Mouse (Mus musculus): ENCODE results near the gene Grik4.
"Not testable (repeated sequence)": the region's sequence is repeated elsewhere in the genome, so short reads cannot be mapped to it uniquely, and the experiment has no call there.

Gene Grik4

DNA sequence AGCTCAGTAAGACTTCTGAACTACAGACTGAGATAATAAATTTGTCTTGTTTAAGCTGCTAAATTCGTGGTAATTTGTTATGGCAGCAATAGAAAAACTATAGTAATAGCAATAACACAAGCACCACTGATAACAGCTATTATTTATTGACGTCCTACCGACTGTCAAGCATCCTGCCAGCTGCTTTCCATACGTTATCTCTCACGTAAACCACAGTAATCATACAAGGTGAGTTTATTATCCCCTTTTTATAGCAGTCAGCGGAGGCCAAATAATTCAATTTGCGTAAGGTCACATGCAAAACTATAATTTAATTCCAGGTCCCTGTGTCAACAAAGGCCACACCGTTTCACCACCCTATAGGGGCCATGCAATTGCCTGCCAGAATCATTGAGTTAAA, 147.0 kb downstream of the Grik4 start:
- no peak for DNase-seq

DNA sequence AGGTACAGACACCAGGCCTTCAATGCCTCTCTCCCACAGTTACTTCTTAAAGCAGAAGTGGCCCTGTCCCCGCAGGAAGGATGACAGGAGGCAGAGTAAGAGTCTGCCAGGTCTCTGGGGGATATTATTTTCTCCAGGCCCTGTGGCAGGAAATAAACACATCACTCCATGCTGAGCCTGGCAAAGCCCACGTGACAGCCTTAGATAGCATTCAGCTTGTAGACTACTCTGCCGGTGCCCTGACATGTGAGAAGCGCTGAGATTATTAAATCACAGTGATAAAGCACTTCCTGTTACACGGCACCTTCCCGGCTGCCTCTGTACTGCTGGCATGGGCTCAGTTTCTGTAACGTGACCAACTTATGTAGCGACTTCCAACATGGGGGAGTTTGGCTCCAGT, 148.4 kb downstream of the Grik4 start:
- no peak for DNase-seq

GRCm38 (mm10) chr9:42794006-42794405, 150.3 kb downstream of the Grik4 start:
- no peak for DNase-seq

GRCm38 (mm10) chr9:42793581-42793980, 150.7 kb downstream of the Grik4 start:
- DNase-seq = no peak

- DNase-seq = no peak
Observed at GRCm38 (mm10) chr9:42792381-42792780, 151.9 kb downstream of the Grik4 start.

- DNase-seq = no peak
Observed at GRCm38 (mm10) chr9:42791779-42792178, 152.5 kb downstream of the Grik4 start.

DNA sequence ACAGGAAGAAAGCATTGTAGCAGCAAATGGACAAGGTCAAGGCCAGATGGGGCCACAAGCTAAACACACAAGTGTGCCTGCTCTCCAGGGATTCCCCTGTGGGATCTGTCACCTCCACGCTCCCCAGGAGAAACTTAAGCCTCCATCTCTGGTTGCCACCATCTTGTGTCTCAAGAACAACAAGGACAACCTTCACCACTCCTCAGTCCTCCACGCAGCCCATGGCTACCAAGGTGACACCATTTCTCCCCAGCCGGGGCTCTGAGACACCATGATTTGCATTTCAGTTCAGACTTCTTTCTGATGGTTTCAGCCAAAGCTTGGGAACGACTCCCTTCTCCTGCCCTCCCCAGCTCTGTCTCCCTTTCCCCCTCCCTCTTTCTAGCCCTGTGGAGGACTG, 152.9 kb downstream of the Grik4 start:
- DNase-seq = no peak

- DNase-seq = peak; percentile 28
Observed at GRCm38 (mm10) chr9:42788471-42788870, 155.8 kb downstream of the Grik4 start.

DNA sequence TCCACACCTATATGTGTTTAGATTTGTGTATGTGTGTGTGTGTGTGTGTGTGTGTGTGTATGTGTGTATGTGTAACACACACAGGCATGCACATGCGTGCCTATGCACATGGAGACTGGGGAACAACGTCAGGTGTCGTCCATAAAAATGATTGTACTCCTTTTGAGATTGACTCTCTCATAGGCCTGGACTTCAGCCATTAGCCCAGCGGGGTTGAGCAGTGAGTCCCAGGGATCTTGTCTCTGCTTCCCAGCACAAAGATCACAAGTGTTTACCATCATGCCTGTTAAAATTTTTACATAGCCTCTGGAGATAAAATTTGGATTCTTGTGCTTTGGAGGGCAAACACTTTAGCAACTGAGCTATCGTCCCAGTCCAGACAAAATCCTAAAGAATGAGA, 157.4 kb downstream of the Grik4 start:
- no peak for DNase-seq

DNA sequence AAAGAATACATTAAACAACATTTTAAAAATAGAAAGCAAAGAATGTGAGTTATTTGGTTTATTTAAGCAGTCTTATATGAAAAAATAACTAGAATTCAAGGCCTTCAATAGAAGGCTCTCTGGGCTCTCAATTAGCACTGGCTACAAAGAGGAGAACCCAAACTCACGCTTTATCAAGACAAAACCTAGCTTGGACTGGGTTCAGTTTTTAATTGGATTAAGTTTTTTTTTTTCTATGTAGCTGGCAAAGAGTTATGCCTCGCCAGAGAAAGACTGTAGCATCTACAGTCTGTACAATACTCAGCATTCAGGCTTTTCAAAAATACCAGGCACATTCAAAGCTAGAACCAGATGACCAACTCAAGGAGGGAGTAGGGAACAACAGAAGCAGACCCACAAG, 158.0 kb downstream of the Grik4 start:
- DNase-seq = no peak

DNA sequence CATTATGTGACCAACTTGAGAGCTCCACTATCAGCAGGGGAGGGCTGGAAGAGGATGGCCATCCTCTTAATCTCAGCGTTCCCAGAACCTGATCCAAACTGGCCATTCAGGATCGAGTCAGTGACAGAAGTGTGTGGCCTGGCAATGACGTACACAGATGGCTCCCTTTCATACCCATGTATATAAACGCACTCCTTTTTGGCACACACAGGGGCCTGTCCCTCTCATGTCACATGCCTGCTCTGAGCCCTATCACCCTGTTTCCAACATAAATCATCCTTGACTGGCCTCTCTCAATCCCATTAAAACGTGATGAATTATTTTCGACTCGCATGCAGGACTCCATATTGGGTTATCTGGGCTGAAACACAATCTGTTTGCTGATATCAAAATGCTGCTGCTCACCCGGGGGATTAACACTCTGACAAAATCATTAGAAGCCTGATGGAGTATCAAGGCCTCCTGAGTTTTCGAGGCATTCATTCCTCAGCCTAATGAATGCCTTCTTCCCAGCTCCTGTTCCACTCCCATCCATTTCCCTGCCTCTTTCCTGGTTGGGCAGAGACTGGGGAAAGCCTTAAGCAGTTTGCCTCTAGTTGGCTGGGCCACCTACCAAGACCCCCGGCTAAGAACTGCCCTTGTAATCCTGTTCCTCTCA, 159.0 kb downstream of the Grik4 start:
- DNase-seq = no peak

- DNase-seq = no peak
Observed at GRCm38 (mm10) chr9:42783248-42783903, 160.9 kb downstream of the Grik4 start.

DNA sequence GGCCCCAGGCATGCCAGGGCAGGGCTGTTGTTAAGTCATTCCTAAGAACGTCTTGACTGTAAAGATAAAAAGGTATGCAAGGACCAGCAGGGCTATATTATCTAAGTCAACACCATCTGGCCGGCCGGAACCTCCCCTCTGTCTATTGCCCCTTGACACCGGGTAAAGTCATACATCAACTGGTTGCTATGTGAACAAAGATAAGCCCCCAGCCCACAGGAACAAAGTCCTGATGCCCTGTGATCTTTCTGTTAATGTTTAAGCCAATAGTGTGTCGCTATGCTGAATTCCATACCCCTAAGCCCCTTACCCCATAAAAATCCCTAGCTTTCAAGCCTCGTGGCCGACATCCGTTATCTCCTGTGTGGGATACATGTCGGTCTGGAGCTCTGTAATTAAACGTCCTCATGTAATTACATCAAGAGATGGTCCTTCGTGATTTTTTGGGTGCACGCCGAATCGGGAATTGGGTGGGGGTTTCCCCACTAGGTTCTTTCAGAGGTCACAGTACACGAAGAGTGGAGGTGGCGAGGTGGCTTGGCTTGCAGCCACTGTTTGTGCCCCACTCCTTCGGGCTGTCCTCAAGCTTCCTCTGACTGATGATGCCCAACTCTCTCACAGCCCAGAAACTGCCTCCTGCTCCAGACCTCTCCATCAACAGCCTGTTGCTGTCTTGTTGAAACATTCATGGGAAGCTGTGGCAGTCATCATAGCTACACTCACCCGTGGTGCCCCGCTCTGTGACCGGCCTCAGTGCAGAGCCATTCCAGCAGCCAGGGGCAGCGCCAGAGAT, 165.6 kb downstream of the Grik4 start:
- not testable (repeated sequence) for DNase-seq

DNA sequence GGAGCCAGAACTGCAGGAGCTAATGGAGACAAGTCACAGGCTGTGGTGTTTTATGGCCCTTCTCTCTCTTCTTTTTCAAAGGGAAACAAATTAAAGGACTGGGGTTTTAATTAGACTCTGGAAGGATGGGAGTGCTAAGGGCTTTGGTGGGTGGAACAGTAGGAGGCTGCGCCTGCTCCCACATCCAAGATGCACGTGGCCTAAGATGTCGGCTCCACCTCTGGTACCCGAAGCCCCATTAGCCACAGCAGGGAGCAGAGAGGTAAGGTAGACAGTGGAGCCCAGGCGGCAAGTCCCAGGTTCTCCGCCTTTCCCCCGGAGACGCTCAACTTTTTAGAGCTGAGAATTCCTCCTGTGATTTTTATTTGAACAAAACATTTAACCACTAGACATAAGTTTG, 166.4 kb downstream of the Grik4 start:
- DNase-seq = no peak

GRCm38 (mm10) chr9:42776804-42777203, 167.5 kb downstream of the Grik4 start:
- no peak for DNase-seq

DNA sequence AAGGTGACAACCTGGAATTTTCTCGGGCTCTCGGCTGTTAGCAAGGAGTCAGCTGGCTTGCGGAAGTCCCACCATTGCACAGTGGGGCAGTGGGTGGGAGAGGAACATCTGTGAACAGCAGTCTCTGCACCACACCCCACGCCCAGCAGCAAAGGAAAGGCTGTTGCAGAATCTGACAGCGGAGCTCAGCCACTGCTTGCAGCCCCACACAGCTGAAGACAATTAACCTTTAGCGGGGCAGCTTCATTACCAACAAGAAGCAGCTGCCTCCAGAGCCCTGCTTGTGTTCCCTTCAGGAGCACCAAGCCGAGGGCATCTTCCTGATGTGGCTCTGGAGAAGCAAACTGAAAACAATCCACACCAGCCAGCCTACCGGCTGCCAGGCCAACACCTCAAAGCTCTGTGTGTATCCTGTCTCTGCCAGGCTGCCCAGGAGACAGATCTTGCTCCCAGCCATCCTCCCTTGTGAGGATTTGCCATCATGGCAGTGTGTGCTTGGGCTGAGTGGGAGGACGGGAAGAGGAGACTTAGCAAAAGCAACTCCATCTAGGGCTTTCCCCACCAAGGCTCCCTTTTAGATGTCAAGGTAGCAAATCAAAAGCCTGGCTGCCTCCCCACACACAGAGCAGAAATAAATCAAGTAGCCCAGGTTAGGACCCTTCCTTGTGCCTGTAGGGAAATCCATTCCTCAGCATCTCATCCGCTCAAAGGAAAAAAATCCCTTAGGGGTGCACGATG, 179.3 kb downstream of the Grik4 start:
- DNase-seq = no peak

- DNase-seq = no peak
Observed at GRCm38 (mm10) chr9:42758682-42759205, 185.5 kb downstream of the Grik4 start.

- no peak for DNase-seq
Observed at GRCm38 (mm10) chr9:42757012-42757640, 187.2 kb downstream of the Grik4 start.

DNA sequence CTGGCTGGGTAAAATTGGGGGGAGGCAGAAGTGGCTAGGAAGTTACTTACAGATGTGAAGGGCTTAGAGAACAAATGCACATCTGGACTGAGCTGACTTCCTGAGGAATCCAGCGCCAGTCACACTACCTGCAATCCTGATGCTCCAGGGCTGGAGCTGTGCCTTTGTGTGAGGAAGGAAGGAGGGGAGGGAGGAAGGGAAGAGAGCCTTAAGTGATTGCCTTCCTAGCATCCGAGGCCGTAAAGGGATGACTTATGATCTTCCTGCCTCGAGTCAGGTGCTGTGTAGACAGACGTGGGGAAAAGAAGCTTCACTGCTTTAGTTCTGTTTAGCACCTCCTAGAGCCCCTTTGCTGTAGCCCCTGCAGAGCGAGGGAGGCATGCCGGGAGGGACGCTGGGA, 189.6 kb downstream of the Grik4 start:
- DNase-seq = no peak

DNA sequence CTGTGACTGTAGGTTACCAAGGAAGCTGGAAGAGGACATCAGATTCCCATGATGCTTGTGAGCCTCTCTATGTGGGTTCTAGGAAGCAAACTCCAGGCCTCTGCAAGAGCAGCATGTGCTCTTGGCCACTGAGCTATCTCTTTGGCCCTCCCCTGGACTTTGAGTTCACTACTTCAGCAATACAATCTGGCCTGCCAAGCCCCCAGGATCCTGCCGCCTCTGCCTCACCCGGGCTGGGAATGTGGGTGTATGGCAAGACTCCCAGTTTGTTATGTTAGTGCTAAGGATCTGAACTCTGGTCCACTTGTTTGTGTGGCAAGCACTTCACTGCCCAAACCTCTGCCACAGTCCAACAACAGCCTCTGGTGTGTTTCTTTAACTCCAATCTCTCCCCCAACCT, 193.1 kb downstream of the Grik4 start:
- DNase-seq = no peak

- no peak for DNase-seq
Observed at GRCm38 (mm10) chr9:42750176-42750575, 194.1 kb downstream of the Grik4 start.

DNA sequence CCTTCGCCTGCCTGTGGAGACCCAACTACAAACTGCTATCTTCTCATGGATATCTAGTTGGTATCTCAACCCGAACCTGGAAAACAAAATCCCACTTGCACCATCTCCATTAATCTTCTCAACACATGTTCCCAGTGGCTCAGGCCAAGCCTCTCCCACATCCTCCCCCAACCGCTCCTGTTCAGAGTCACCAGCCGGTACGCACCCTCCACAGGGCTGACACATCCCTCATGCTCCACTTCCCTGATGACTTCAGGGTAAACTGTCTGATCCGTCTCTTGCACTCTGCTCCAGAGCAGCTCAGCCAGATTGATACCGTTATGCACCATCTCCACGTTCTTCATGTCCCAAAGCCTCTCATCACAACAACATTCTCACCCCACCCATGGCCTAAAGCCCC, 198.3 kb downstream of the Grik4 start:
- DNase-seq = no peak

GRCm38 (mm10) chr9:42742385-42742784, 201.9 kb downstream of the Grik4 start:
- DNase-seq = no peak

Data from right cerebral cortex, postnatal 4 days (tissue).